Mouse (Mus musculus) midbrain, embryonic 15.5 days (tissue): Measurements from ENCODE around the gene Cpne9. TPM values are rescaled to one million over a fixed set of nuclear protein-coding genes. Genes with fewer than 3 reads are reported as not detected.

Source experiments
- ATAC-seq: fragments of 200-750 bp; cut with Nextera tagmentation; replicated peaks from 2 replicates; pipeline ENCODE4 v1.8.0; 2017; ENCODE audit warnings: moderate TSS enrichment
- H3K27ac ChIP-seq: fragments of 300-500 bp; sonication (generic); 2 replicates; pipeline ENCODE4 v1.5.1; 2015; ENCODE audit warnings: mild to moderate bottlenecking, inconsistent platforms
- H3K27me3 ChIP-seq: fragments of 300-500 bp; sonication (generic); replicated peaks from 2 replicates; pipeline ENCODE4 v1.6.1; 2015; ENCODE audit warnings: inconsistent platforms
- H3K36me3 ChIP-seq: fragments of 300-500 bp; sonication (generic); replicated peaks from 2 replicates; pipeline ENCODE4 v1.6.1; 2015; ENCODE audit warnings: inconsistent platforms
- H3K4me1 ChIP-seq: fragments of 300-500 bp; sonication (generic); 2 replicates; pipeline ENCODE4 v1.6.1; 2015; ENCODE audit warnings: inconsistent platforms
- H3K4me2 ChIP-seq: fragments of 300-500 bp; sonication (generic); 2 replicates; pipeline ENCODE4 v1.6.1; 2015; ENCODE audit warnings: inconsistent platforms, mild to moderate bottlenecking, moderate library complexity
- H3K4me3 ChIP-seq: fragments of 300-500 bp; sonication (generic); 2 replicates; pipeline ENCODE4 v1.5.1; 2015; ENCODE audit warnings: mild to moderate bottlenecking, inconsistent platforms
- H3K9ac ChIP-seq: fragments of 300-500 bp; sonication (generic); 2 replicates; pipeline ENCODE4 v1.6.1; 2015; ENCODE audit warnings: mild to moderate bottlenecking, inconsistent platforms
- H3K9me3 ChIP-seq: fragments of 300-500 bp; sonication (generic); 2 replicates; pipeline ENCODE4 v1.6.1; 2016; ENCODE audit warnings: inconsistent platforms
- WGBS: fragments of 180-500 bp; shearing (Covaris S2); methylation state at CpG from one replicate; pipeline ENCODE4 v1.1.7; 2015; ENCODE audit warnings: mixed read lengths; 5-methylcytosine and 5-hydroxymethylcytosine counted together
- polyA plus RNA-seq: library from polyadenylated mRNA; unstranded; fragments of >200 nt; fragmentation: Nextera tagmentation; extraction: Ambion mirVana; gene quantifications from 2 replicates; pipeline ENCODE4 v1.2.1, GENCODE M21; 2015

Cpne9 gene
- polyA plus RNA-seq, 1 experiment from 2014 or later = 2.3 TPM

DNA sequence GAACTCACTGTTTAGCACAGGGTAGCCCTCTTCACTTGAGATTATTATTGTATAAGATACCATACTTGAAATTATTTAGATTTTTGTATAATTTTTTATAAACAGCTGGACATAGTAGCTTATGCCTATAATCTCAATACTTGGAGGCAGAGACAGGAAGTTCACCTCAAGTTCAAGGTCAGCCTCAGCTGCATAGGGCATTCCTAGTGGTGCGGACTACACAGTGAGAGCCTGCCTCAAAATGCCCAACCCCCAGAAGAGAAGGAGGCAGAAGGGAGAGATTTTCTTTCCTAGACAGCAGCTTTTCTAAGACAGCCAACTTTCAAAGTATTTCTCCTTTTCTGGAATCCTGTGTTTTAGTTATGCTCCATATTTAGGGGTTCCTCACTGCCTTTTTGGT, 69.1 kb downstream of the Cpne9 start:
- Histone ChIP-seq H3K4me2 (no peak overlapping the region), H3K9ac (no peak overlapping the region), H3K4me3 (no peak overlapping the region), H3K27ac (no peak overlapping the region), H3K9me3 (no peaks in the 10 kb centered on the region), H3K36me3 (no peaks in the 10 kb centered on the region), H3K4me1 (no peaks in the 10 kb centered on the region), H3K27me3 (no peaks in the 10 kb centered on the region)
- WGBS = 92% methylated on average over 1 of the region's 1 CpGs
- ATAC-seq = no peak

DNA sequence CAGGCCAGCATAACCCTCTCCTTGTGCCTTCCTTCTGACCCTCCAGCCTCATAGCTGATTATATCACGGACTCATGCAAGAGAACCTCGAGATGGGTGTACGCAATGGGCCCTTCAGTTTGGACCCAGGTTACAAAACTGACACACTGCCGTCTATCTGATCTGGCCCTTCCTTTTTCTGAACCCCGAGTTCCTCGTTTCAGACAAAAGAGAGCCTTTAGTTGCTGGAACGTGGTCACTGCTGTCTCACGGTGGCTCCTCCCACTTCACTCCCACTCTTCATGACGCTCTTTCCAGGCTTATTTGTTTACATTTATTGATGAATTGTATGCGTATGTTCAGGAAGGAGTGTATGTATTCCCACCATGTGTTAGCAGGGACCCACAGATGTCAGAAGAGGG, 69.5 kb downstream of the Cpne9 start:
- Histone ChIP-seq H3K9me3 (no peaks in the 10 kb centered on the region), H3K4me2 (no peak overlapping the region), H3K27me3 (no peaks in the 10 kb centered on the region), H3K36me3 (no peaks in the 10 kb centered on the region), H3K4me1 (no peaks in the 10 kb centered on the region), H3K9ac (no peak overlapping the region), H3K27ac (no peak overlapping the region), H3K4me3 (no peak overlapping the region)
- ATAC-seq = no peak
- 66% methylated on average over 10 of the region's 10 CpGs for whole genome bisulfite sequencing

DNA sequence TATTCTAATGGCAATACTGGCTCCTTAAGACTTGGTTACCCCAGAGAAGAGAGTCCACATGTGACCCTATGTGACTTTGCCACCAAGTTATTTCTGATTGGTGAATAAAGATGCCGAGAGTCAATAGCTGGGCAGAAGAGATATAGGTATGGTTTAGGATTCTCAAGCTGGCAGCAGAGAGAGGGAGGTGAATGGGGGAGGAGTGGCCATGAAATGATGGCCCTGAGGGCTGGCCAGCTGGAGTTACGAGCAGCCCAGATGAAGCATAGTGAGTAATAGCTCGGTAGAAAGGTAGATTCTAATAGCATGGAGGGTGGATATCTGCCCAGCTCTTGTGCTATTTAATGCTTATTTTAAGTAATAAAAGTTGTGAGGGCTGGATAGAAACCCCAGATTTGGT, 70.7 kb downstream of the Cpne9 start:
- no peaks in the 10 kb centered on the region for H3K4me1 ChIP-seq
- no peak overlapping the region for H3K4me2 ChIP-seq
- H3K4me3 ChIP-seq = no peak overlapping the region
- H3K27me3 ChIP-seq = no peaks in the 10 kb centered on the region
- H3K27ac ChIP-seq = no peak overlapping the region
- no peak for ATAC-seq
- no peak overlapping the region for H3K9ac ChIP-seq
- H3K9me3 ChIP-seq = no peaks in the 10 kb centered on the region
- 74% methylated on average over 3 of the region's 3 CpGs for WGBS
- no peaks in the 10 kb centered on the region for H3K36me3 ChIP-seq

DNA sequence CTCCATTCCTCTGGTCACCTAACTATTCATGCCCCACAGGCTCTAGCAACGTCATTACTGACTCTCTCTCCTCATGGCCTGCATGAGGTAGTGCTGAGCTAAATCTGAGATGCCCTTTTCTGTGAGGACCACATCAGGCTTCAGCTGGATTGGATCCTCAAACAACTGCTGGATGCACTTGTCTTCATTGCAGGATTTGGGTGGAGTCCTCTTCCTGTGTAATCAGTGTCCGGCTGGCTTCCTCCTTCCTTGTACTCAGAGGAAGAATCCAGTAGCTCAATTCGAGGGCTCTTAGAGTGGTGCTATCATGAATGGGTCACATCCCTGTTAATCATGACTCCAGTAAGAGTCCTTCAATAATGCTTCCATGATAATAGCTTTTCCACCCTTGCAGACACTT, 71.6 kb downstream of the Cpne9 start:
- no peak overlapping the region for H3K4me3 ChIP-seq
- no peaks in the 10 kb centered on the region for H3K9me3 ChIP-seq
- no peak overlapping the region for H3K4me2 ChIP-seq
- H3K27ac ChIP-seq = no peak overlapping the region
- no peak for ATAC-seq
- no peaks in the 10 kb centered on the region for H3K27me3 ChIP-seq
- 77% methylated on average over 3 of the region's 3 CpGs for WGBS
- no peak overlapping the region for H3K9ac ChIP-seq
- no peaks in the 10 kb centered on the region for H3K36me3 ChIP-seq
- H3K4me1 ChIP-seq = no peaks in the 10 kb centered on the region

Other genes starting within 250 kb of the Cpne9 start
- gene Thumpd3, start 236.1 kb upstream of the Cpne9 start, polyA plus RNA-seq = 54.1 and 56.2 TPM in 2 replicates
- gene Setd5, start 204.9 kb upstream of the Cpne9 start, polyA plus RNA-seq = 46.8 and 47.1 TPM in 2 replicates
- gene Lhfpl4, start 86.9 kb upstream of the Cpne9 start, polyA plus RNA-seq = 75.6 and 80.7 TPM in 2 replicates
- gene Mtmr14, start 44.5 kb upstream of the Cpne9 start, polyA plus RNA-seq = 40.1 and 40.4 TPM in 2 replicates
- 17.9 and 18.9 TPM in 2 replicates for gene Brpf1, start 24.8 kb downstream of the Cpne9 start, polyA plus RNA-seq
- 9.6 and 11.1 TPM in 2 replicates for gene Ogg1, start 44.7 kb downstream of the Cpne9 start, polyA plus RNA-seq
- 117 and 124 TPM in 2 replicates for gene Camk1, start 61.7 kb downstream of the Cpne9 start, polyA plus RNA-seq
- gene Tada3, start 95.6 kb downstream of the Cpne9 start, polyA plus RNA-seq = 80.4 and 81.6 TPM in 2 replicates
- 430 and 433 TPM in 2 replicates for gene Arpc4, start 95.8 kb downstream of the Cpne9 start, polyA plus RNA-seq
- 15.1 TPM in 2 replicates for gene Ttll3, start 107.0 kb downstream of the Cpne9 start, polyA plus RNA-seq
- gene Rpusd3, start 137.0 kb downstream of the Cpne9 start, polyA plus RNA-seq = 19.0 and 21.2 TPM in 2 replicates
- gene Cidec, start 153.5 kb downstream of the Cpne9 start, polyA plus RNA-seq = not detected in 2 replicates
- gene Jagn1, start 160.3 kb downstream of the Cpne9 start, polyA plus RNA-seq = 94.9 and 101 TPM in 2 replicates
- 0.08 and 0.41 TPM in 2 replicates for gene Il17re, start 176.2 kb downstream of the Cpne9 start, polyA plus RNA-seq
- gene Il17rc, start 189.1 kb downstream of the Cpne9 start, polyA plus RNA-seq = 3.4 and 4.8 TPM in 2 replicates
- gene Creld1, start 201.0 kb downstream of the Cpne9 start, polyA plus RNA-seq = 74.8 and 79.0 TPM in 2 replicates
- gene Prrt3, start 219.6 kb downstream of the Cpne9 start, polyA plus RNA-seq = 13.1 and 13.5 TPM in 2 replicates
- 104 and 105 TPM in 2 replicates for gene Emc3, start 249.3 kb downstream of the Cpne9 start, polyA plus RNA-seq
- gene Fancd2, start 249.4 kb downstream of the Cpne9 start, polyA plus RNA-seq = 2.1 and 2.6 TPM in 2 replicates